11 mouse cellular contexts compared by ENCODE assay signal in genomic region chr7:123371501-123371900, GRCm38 (mm10). TPM values are rescaled to one million over a fixed set of nuclear protein-coding genes. Genes with fewer than 3 reads are reported as not detected.
DNase-seq lines count a peak whose midpoint lies in the region; ATAC-seq and TF ChIP-seq lines count a peak whose summit lies in the region.
"Had no signal": no experiment of that assay in that cellular context is flagged by ENCODE, and none has a peak within 500 bp of the region (broad histone marks: within the 10 kb centered on the region; RNA-seq: fewer than 3 reads in every experiment).

No protein-coding gene starts in this region.

- no peak for DNase-seq in cerebellum, adult 2 months
- peak; percentile 55 for DNase-seq in lung, postnatal 10 days
- no peak for DNase-seq in lung, adult 18-20 months
- DNase-seq in induced T-regulatory cell, adult 2 months (ENCODE audit: low read depth): peak; percentile 74
- no peak for DNase-seq in stomach, postnatal 0 days (ENCODE audit: low spot score)
- no peak for DNase-seq in heart, adult 11 months
- DNase-seq in midbrain, embryonic 10.5 days (ENCODE audit: low spot score): no peak
- DNase-seq: cerebellum, adult 9-11 months; right cerebral cortex, adult 18-20 months; thymus, postnatal 14 days had no signal

- no peak overlapping the region for H3K4me2 ChIP-seq in stomach, postnatal 0 days (replicated peaks; ENCODE audit: low read depth)

- no peaks in the 10 kb centered on the region for H3K36me3 ChIP-seq in stomach, postnatal 0 days (ENCODE audit: control insufficient read depth, insufficient read depth, low read length)
- no peaks in the 10 kb centered on the region for H3K36me3 ChIP-seq in midbrain, embryonic 10.5 days

- peaks cover 8% of the 10 kb centered on the region for H3K4me1 ChIP-seq in cerebellum, adult 2 months (ENCODE audit: control insufficient read depth, insufficient read depth, low read length)
- peaks cover 9% of the 10 kb centered on the region; the same call in 1 of the 2 replicates for H3K4me1 ChIP-seq in stomach, postnatal 0 days (replicated peaks; ENCODE audit: control insufficient read depth, insufficient read depth)
- peaks cover 32% of the 10 kb centered on the region for H3K4me1 ChIP-seq in midbrain, embryonic 10.5 days

- TF ChIP-seq EP300 in stomach, postnatal 0 days (optimal IDR thresholded peaks at IDR 0.05): no peak

- 0 out of 2 replicates have a peak, but pooled peaks have one; percentile 32 for TF ChIP-seq CTCF in cerebellum, adult 2 months (IDR thresholded peaks at IDR 0.05; ENCODE audit: borderline replicate concordance, insufficient read depth, low read depth, low read length)
- peak; percentile 54 for TF ChIP-seq CTCF in stomach, postnatal 0 days (IDR thresholded peaks at IDR 0.05; ENCODE audit: low read depth)

- no peak overlapping the region for H3K4me3 ChIP-seq in cerebellum, adult 2 months (replicated peaks; ENCODE audit: insufficient read depth, low read depth, low read length)
- no peak overlapping the region for H3K4me3 ChIP-seq in stomach, postnatal 0 days (ENCODE audit: low read depth, low read length)
- H3K4me3 ChIP-seq in midbrain, embryonic 10.5 days: no peak overlapping the region

- no peaks in the 10 kb centered on the region for H3K9me3 ChIP-seq in stomach, postnatal 0 days (ENCODE audit: control insufficient read depth, low read length)
- H3K9me3 ChIP-seq in midbrain, embryonic 10.5 days (replicated peaks): no peaks in the 10 kb centered on the region

- no peak overlapping the region for H3K27ac ChIP-seq in cerebellum, adult 2 months (ENCODE audit: insufficient read depth, low read length)
- no peak overlapping the region for H3K27ac ChIP-seq in stomach, postnatal 0 days (replicated peaks)
- no peak overlapping the region for H3K27ac ChIP-seq in midbrain, embryonic 10.5 days (replicated peaks)

- ATAC-seq in cerebellum, adult (ENCODE audit: insufficient number of reproducible peaks, low FRiP score, low TSS enrichment): no peak
- no peak for ATAC-seq in stomach, postnatal 0 days (ENCODE audit: low FRiP score, low TSS enrichment)

- WGBS in cerebellum, adult 2 months: 64% methylated on average over 3 of the region's 3 CpGs
- WGBS in stomach, postnatal 0 days: 50% methylated on average over 3 of the region's 3 CpGs
- WGBS in midbrain, embryonic 10.5 days: 78% methylated on average over 3 of the region's 3 CpGs

- no peak for TF ChIP-seq POLR2A in cerebellum, adult 2 months (IDR thresholded peaks at IDR 0.05; ENCODE audit: borderline replicate concordance, insufficient read depth, low read length)

- no peak overlapping the region for H3K9ac ChIP-seq in stomach, postnatal 0 days (ENCODE audit: low read length)

- H3K27me3 ChIP-seq in cerebellum, adult 2 months (ENCODE audit: control insufficient read depth, insufficient read depth, low read length): no peaks in the 10 kb centered on the region
- H3K27me3 ChIP-seq in stomach, postnatal 0 days (ENCODE audit: control insufficient read depth, insufficient read depth, low read length): no peaks in the 10 kb centered on the region
- no peaks in the 10 kb centered on the region for H3K27me3 ChIP-seq in midbrain, embryonic 10.5 days (ENCODE audit: low read depth, poor library complexity, severe bottlenecking)

RNA-seq across cellular contexts. Expression of gene Arhgap17, which starts 1.8 kb away (rescaled TPM):
- polyA plus RNA-seq in cerebellum, adult 2 months (2012; rRNA removed): 21.2 and 24.7 TPM in 2 replicates
- polyA plus RNA-seq in stomach, postnatal 0 days (2015; fragmentation: Nextera tagmentation; extraction: Ambion mirVana): 8.0 and 10.6 TPM in 2 replicates
- polyA plus RNA-seq in midbrain, embryonic 10.5 days (2016; fragmentation: Nextera tagmentation; extraction: Ambion mirVana): 25.9 and 30.3 TPM in 2 replicates

RNA-seq across cellular contexts. Expression of gene Lcmt1, which starts 1.9 kb away (rescaled TPM):
- polyA plus RNA-seq in cerebellum, adult 2 months (2012; rRNA removed): 77.0 and 81.3 TPM in 2 replicates
- 27.2 and 27.8 TPM in 2 replicates for polyA plus RNA-seq in stomach, postnatal 0 days (2015; fragmentation: Nextera tagmentation; extraction: Ambion mirVana)
- 59.3 and 61.0 TPM in 2 replicates for polyA plus RNA-seq in midbrain, embryonic 10.5 days (2016; fragmentation: Nextera tagmentation; extraction: Ambion mirVana)

Comparison
In these comparisons a context has a peak if more than half of its experiments do, and no peak if none do; other contexts are left out.
1. DNase-seq: peak in lung, postnatal 10 days (single experiment) and induced T-regulatory cell, adult 2 months (single experiment); none in cerebellum, adult 2 months (0 of 2), lung, adult 18-20 months (0 of 2), stomach, postnatal 0 days (single experiment), heart, adult 11 months (single experiment) and midbrain, embryonic 10.5 days (single experiment).